Mouse (Mus musculus): ENCODE measurements around the gene Gm5934. TPM values are rescaled to one million over a fixed set of nuclear protein-coding genes. Genes with fewer than 3 reads are reported as not detected.
"Not testable (repeated sequence)": the region's sequence is repeated elsewhere in the genome, so short reads cannot be mapped to it uniquely, and the experiment has no call there.

Gene Gm5934
- not detected in 2 replicates for polyA plus RNA-seq (2015; fragmentation: Nextera tagmentation; extraction: Ambion mirVana)

GRCm38 (mm10) chrX:24500660-24501059, at the start of gene Gm5934:
Gm5934 (minus strand) TSS chrX:24500760.
- H3K4me2 ChIP-seq (replicated peaks); H3K27me3 ChIP-seq; H3K9me3 ChIP-seq; H3K4me3 ChIP-seq; ATAC-seq (ENCODE audit: low FRiP score, low read depth); H3K4me1 ChIP-seq; H3K36me3 ChIP-seq; H3K9ac ChIP-seq; H3K27ac ChIP-seq: not testable (repeated sequence)
- 78% methylated on average over 5 of the region's 5 CpGs for WGBS

Other genes with a start within 250 kb of the Gm5934 start
- gene Gm4297, start 74.1 kb upstream of the Gm5934 start, polyA plus RNA-seq (2015; fragmentation: Nextera tagmentation; extraction: Ambion mirVana): not detected in 2 replicates

Data from limb, embryonic 13.5 days (tissue).